Mouse (Mus musculus): ENCODE data around the gene Hspb2. TPM values are rescaled to one million over a fixed set of nuclear protein-coding genes. Genes with fewer than 3 reads are reported as not detected.

Hspb2 gene
- 0.48 and 0.81 TPM in 2 replicates for polyA plus RNA-seq (2014; fragmentation: Nextera tagmentation; extraction: Ambion mirVana)

DNA sequence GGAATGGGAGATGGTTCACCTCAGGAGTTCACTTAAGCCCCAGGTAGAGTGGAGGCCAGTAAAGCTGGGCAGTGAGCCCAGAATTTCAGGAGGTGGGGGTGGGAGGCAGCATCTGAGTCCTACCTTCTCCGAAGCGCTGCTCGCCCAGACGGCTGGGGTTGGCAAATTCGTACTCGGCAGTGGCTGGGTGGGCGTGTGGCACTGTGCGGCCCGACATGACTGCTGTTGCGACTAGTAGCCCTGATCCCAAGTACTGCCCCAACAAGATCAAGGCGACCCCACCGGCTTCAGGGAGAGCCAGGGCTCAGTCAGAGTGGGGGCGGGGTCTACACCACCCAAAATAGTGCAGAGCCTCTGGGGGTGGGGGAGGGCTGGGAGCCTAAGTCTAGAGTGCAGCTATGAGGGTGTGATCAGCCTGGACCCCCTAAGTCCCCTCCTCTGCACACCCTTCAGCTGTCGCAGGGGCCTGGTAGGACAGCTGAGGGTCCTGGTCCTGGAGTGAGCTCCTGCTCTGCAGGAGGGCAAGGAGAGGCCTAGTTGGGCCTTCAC lies at the start of gene Hspb2:
TSS of gene Hspb2 (minus strand) at position 301 of the 549 bp plus-strand sequence.
- WGBS: 71% methylated on average over 14 of the region's 14 CpGs
- Histone ChIP-seq H3K4me3 (ENCODE audit: low read depth, low read length) (no peak within 1 kb of the TSS), H3K9ac (ENCODE audit: low read length) (no peak within 1 kb of the TSS), H3K4me2 (no peak within 1 kb of the TSS), H3K36me3 (ENCODE audit: control insufficient read depth, insufficient read depth, low read length) (no peaks in the 10 kb centered on the region), H3K27ac (ENCODE audit: low read depth, low read length) (no peak within 1 kb of the TSS), H3K27me3 (ENCODE audit: control insufficient read depth, insufficient read depth, low read length) (no peaks in the 10 kb centered on the region), H3K4me1 (ENCODE audit: control insufficient read depth, insufficient read depth, low read length) (no peaks in the 10 kb centered on the region), H3K9me3 (ENCODE audit: control insufficient read depth, low read length) (no peaks in the 10 kb centered on the region)
- no peak for DNase-seq (ENCODE audit: low spot score, missing footprints)
- ATAC-seq (ENCODE audit: low FRiP score): no peak

DNA sequence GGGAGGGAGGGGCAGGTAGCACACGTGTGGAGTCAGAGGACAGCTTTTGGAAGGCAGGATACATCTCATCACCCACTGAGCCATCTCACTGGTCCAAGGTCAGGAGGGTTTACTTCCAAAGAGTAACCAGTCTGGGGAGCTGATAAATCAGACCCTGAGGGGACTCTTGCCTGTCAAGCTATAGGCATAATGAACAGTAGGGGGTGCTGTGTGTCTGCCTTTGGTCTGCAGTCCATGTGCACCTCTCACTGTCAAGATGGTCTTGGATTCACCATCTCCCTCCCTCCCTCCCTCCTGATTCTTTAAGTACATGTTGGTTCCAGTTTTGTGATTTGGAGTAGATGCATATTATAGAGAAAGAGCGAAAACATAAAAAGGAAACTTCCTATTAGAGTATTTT lies 48.8 kb upstream of the Hspb2 start:
- WGBS: 59% methylated on average over 2 of the region's 2 CpGs
- DNase-seq (ENCODE audit: low spot score, missing footprints) (no peak), ATAC-seq (ENCODE audit: low FRiP score) (no peak)
- no peaks in the 10 kb centered on the region for H3K9me3 ChIP-seq (ENCODE audit: control insufficient read depth, low read length)
- H3K4me2 ChIP-seq: no peak overlapping the region
- no peaks in the 10 kb centered on the region for H3K4me1 ChIP-seq (ENCODE audit: control insufficient read depth, insufficient read depth, low read length)
- H3K27ac ChIP-seq (ENCODE audit: low read depth, low read length): no peak overlapping the region
- no peak overlapping the region for H3K9ac ChIP-seq (ENCODE audit: low read length)
- H3K4me3 ChIP-seq (ENCODE audit: low read depth, low read length): no peak overlapping the region
- peaks cover 2% of the 10 kb centered on the region; the same call in 1 of the 2 replicates for H3K36me3 ChIP-seq (ENCODE audit: control insufficient read depth, insufficient read depth, low read length)
- H3K27me3 ChIP-seq (ENCODE audit: control insufficient read depth, insufficient read depth, low read length): no peaks in the 10 kb centered on the region

DNA sequence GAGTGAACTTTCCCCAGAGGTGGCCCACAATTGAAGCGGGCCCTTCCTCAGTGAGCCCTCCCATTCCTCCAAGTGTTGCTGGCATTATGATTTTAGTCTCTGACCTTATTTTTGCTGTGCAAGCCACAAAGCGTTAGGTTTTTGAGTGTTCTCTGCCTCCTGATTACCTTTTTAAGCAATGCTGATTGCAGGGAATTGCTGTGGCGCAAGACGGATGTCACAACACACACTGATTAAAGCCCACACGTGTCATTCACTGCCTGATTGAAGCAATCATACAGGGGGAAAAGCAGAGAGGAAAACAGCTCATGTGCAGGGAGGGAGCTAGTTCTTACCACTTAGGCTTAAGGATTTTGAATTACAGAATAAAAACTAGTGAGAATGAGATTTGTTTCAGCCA lies 46.2 kb upstream of the Hspb2 start:
- no peak overlapping the region for H3K4me3 ChIP-seq (ENCODE audit: low read depth, low read length)
- no peaks in the 10 kb centered on the region for H3K4me1 ChIP-seq (ENCODE audit: control insufficient read depth, insufficient read depth, low read length)
- 88% methylated on average over 5 of the region's 5 CpGs for WGBS
- H3K27ac ChIP-seq (ENCODE audit: low read depth, low read length): no peak overlapping the region
- H3K27me3 ChIP-seq (ENCODE audit: control insufficient read depth, insufficient read depth, low read length): no peaks in the 10 kb centered on the region
- no peak overlapping the region for H3K9ac ChIP-seq (ENCODE audit: low read length)
- ATAC-seq (ENCODE audit: low FRiP score): no peak
- DNase-seq (ENCODE audit: low spot score, missing footprints): no peak
- H3K36me3 ChIP-seq (ENCODE audit: control insufficient read depth, insufficient read depth, low read length): no peaks in the 10 kb centered on the region; the same call in 1 of the 2 replicates
- no peaks in the 10 kb centered on the region for H3K9me3 ChIP-seq (ENCODE audit: control insufficient read depth, low read length)
- no peak overlapping the region for H3K4me2 ChIP-seq

DNA sequence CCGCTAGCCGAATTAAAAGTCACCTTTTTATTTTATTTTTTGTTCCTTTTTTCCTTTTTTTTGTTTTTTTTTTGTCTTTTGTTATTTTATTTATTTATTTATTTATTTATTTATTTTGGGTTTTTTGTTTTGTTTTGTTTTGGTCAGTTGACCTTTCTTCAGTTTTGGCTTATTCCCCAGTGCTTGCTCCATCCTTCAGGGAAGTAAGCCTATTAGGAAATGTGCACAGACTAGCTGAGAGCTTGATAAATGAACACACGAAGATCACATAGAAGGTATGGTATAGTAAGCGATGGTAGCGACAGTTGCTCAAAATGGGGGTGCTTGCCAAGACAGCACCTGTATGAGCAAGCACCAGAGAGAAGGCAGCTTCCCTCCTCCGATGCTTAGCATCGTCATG lies 45.5 kb upstream of the Hspb2 start:
- Histone ChIP-seq H3K9ac (ENCODE audit: low read length) (no peak overlapping the region), H3K9me3 (ENCODE audit: control insufficient read depth, low read length) (no peaks in the 10 kb centered on the region), H3K27ac (ENCODE audit: low read depth, low read length) (no peak overlapping the region), H3K4me3 (ENCODE audit: low read depth, low read length) (no peak overlapping the region), H3K27me3 (ENCODE audit: control insufficient read depth, insufficient read depth, low read length) (no peaks in the 10 kb centered on the region), H3K4me1 (ENCODE audit: control insufficient read depth, insufficient read depth, low read length) (no peaks in the 10 kb centered on the region), H3K4me2 (no peak overlapping the region), H3K36me3 (ENCODE audit: control insufficient read depth, insufficient read depth, low read length) (no peaks in the 10 kb centered on the region; the same call in 1 of the 2 replicates)
- ATAC-seq (ENCODE audit: low FRiP score) (no peak), DNase-seq (ENCODE audit: low spot score, missing footprints) (peak; percentile 45)
- 94% methylated on average over 7 of the region's 7 CpGs for WGBS

DNA sequence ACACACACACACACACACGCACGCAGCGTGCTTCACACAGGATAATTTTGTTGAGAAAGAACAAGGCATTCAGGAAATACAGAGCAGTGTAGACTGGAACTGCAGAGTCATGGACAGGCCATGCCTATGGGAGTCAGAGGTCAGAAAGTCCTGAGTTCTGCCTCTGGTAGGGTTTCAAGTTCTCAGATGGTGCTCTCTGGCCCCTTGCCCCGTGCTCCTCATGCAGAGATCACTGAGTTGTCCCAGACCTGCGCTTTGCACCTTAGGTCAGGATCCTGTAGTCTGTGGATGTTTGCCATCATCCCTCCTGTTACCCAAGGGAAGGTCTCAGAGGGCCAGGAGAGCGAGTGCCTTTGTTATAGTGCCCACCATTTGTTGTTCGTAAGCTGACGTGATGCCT lies 44.6 kb upstream of the Hspb2 start:
- Histone ChIP-seq H3K4me1 (ENCODE audit: control insufficient read depth, insufficient read depth, low read length) (no peaks in the 10 kb centered on the region), H3K27ac (ENCODE audit: low read depth, low read length) (no peak overlapping the region), H3K9ac (ENCODE audit: low read length) (no peak overlapping the region), H3K4me2 (no peak overlapping the region), H3K9me3 (ENCODE audit: control insufficient read depth, low read length) (no peaks in the 10 kb centered on the region), H3K27me3 (ENCODE audit: control insufficient read depth, insufficient read depth, low read length) (no peaks in the 10 kb centered on the region), H3K36me3 (ENCODE audit: control insufficient read depth, insufficient read depth, low read length) (no peaks in the 10 kb centered on the region; the same call in 1 of the 2 replicates), H3K4me3 (ENCODE audit: low read depth, low read length) (no peak overlapping the region)
- ATAC-seq (ENCODE audit: low FRiP score) (no peak), DNase-seq (ENCODE audit: low spot score, missing footprints) (no peak)
- 92% methylated on average over 8 of the region's 8 CpGs for WGBS

DNA sequence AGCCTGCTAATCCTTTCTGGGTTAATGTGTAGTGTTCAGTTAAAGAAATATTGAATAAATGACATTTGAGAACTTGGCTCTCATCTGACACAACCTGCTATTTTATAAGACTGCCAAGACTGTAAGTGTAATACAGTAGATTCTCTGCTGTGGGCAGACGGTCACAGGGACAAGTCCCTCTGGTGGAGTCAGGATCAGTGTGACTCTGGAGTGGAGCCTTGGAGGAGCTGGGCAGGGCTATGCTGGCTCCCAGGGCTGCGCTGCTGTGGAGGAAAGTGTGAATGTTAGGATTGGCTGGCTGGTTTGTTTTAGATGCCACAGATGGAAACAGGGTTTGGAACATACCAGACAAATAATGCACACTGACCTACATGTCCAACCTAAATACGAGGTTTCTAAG lies 43.1 kb upstream of the Hspb2 start:
- H3K9me3 ChIP-seq (ENCODE audit: control insufficient read depth, low read length): no peaks in the 10 kb centered on the region
- DNase-seq (ENCODE audit: low spot score, missing footprints): no peak
- H3K27ac ChIP-seq (ENCODE audit: low read depth, low read length): no peak overlapping the region
- H3K4me1 ChIP-seq (ENCODE audit: control insufficient read depth, insufficient read depth, low read length): no peaks in the 10 kb centered on the region
- H3K36me3 ChIP-seq (ENCODE audit: control insufficient read depth, insufficient read depth, low read length): peaks cover 5% of the 10 kb centered on the region; the same call in 1 of the 2 replicates
- no peak overlapping the region for H3K9ac ChIP-seq (ENCODE audit: low read length)
- H3K27me3 ChIP-seq (ENCODE audit: control insufficient read depth, insufficient read depth, low read length): no peaks in the 10 kb centered on the region
- 91% methylated on average over 3 of the region's 3 CpGs for WGBS
- no peak for ATAC-seq (ENCODE audit: low FRiP score)
- no peak overlapping the region for H3K4me2 ChIP-seq
- no peak overlapping the region for H3K4me3 ChIP-seq (ENCODE audit: low read depth, low read length)

DNA sequence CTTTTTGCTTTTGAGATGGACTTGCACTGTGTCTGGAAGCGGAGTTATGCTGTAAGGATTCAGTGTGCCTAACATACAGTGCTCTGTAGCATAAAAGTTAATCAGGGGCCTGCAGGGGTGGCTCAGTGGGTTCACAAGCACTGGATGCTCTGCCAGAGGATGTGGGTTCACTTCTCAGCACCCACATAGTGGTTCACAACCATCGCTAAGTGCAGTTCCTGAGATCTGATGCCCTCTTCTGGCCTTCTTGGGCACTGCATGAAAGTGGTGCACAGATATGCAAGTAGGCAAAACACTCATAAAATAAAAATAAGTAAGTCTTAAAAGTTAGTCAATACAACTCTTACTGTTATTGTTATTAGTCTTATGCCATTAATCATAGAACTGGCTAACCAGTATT lies 30.0 kb upstream of the Hspb2 start:
- peak; percentile 86 for DNase-seq (ENCODE audit: low spot score, missing footprints)

DNA sequence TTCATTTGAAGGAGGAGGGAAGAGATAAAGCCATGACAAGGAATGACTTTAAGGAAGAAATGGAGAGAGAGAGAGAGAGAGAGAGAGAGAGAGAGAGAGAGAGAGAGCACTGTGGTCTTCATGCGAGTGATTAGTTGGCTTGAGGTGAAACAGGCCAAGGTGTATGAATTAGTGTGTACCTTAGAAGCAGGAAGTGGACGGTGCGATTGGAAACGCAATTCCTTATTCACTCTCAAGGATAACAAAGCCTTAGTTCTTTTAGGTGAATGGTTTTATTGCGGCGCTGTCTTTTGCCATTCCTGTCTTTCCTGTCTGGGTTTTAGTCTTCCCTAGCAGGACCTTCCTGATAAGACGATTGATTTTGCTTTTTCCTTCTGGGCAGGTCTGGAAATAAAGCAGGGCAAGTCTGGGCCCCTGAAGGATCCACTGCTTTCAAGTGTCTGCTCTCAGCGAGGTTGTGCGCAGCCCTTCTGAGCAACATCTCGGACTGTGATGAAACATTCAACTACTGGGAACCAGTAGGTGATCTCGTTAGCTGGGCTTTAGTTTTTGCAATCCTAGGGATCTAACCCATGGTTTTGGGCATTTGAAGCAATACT lies 24.1 kb upstream of the Hspb2 start:
- DNase-seq (ENCODE audit: low spot score, missing footprints): no peak
- 74% methylated on average over 11 of the region's 11 CpGs for WGBS
- peak overlapping the region; percentile 91 for H3K9ac ChIP-seq (ENCODE audit: low read length)
- no peak for ATAC-seq (ENCODE audit: low FRiP score)
- H3K4me1 ChIP-seq (ENCODE audit: control insufficient read depth, insufficient read depth, low read length): peaks cover 10% of the 10 kb centered on the region
- H3K9me3 ChIP-seq (ENCODE audit: control insufficient read depth, low read length): no peaks in the 10 kb centered on the region
- peak overlapping the region; percentile 92 for H3K4me3 ChIP-seq (ENCODE audit: low read depth, low read length)
- no peaks in the 10 kb centered on the region for H3K27me3 ChIP-seq (ENCODE audit: control insufficient read depth, insufficient read depth, low read length)
- no peak overlapping the region for H3K27ac ChIP-seq (ENCODE audit: low read depth, low read length)
- peak overlapping the region; percentile 85 for H3K4me2 ChIP-seq
- H3K36me3 ChIP-seq (ENCODE audit: control insufficient read depth, insufficient read depth, low read length): peaks cover 3% of the 10 kb centered on the region; the same call in 1 of the 2 replicates

More for the DNA sequence above, 30.0 kb upstream of the Hspb2 start:
- H3K9me3 ChIP-seq (ENCODE audit: control insufficient read depth, low read length): no peaks in the 10 kb centered on the region
- WGBS: 61% methylated on average over 2 of the region's 2 CpGs
- H3K4me3 ChIP-seq (ENCODE audit: low read depth, low read length): no peak overlapping the region
- no peak overlapping the region for H3K4me2 ChIP-seq
- H3K9ac ChIP-seq (ENCODE audit: low read length): no peak overlapping the region
- no peaks in the 10 kb centered on the region for H3K4me1 ChIP-seq (ENCODE audit: control insufficient read depth, insufficient read depth, low read length)
- ATAC-seq (ENCODE audit: low FRiP score): no peak
- H3K36me3 ChIP-seq (ENCODE audit: control insufficient read depth, insufficient read depth, low read length): peaks cover 11% of the 10 kb centered on the region; the same call in 1 of the 2 replicates
- no peaks in the 10 kb centered on the region for H3K27me3 ChIP-seq (ENCODE audit: control insufficient read depth, insufficient read depth, low read length)
- no peak overlapping the region for H3K27ac ChIP-seq (ENCODE audit: low read depth, low read length)

DNA sequence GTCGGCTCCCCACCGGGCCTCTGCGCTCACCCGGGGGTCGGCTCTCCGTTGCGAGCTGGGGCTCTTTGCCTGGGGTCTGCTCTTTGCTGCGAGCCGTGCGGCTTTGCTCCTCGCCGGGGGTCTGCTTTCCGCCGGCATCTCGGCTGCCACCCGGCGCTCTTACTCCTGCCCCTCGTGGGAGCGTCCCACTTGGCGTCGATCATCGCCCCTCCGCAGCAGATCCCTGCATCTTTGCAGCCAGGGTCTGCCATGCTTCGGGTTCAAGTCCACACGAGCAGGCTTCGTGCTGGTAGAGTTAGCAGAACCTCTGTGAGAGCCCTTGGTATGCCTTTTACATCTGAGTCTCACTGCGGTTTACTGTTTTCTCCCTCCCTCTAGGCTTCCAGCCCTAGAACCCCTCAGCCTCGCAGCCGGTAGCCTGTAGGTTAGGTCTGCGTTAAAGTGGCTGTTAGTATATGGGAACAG lies 23.5 kb upstream of the Hspb2 start:
- no peaks in the 10 kb centered on the region for H3K27me3 ChIP-seq (ENCODE audit: control insufficient read depth, insufficient read depth, low read length)
- H3K27ac ChIP-seq (ENCODE audit: low read depth, low read length): peak overlapping the region; percentile 55
- H3K4me3 ChIP-seq (ENCODE audit: low read depth, low read length): peak overlapping the region; percentile 92
- H3K9ac ChIP-seq (ENCODE audit: low read length): peak overlapping the region; percentile 91
- no peaks in the 10 kb centered on the region for H3K9me3 ChIP-seq (ENCODE audit: control insufficient read depth, low read length)
- H3K4me2 ChIP-seq: peak overlapping the region; percentile 85
- H3K36me3 ChIP-seq (ENCODE audit: control insufficient read depth, insufficient read depth, low read length): peaks cover 3% of the 10 kb centered on the region; the same call in 1 of the 2 replicates
- ATAC-seq (ENCODE audit: low FRiP score): peak; percentile 45
- H3K4me1 ChIP-seq (ENCODE audit: control insufficient read depth, insufficient read depth, low read length): peaks cover 10% of the 10 kb centered on the region
- peak; percentile 95 for DNase-seq (ENCODE audit: low spot score, missing footprints)
- under 1% methylated on average over 30 of the region's 30 CpGs for WGBS

Data from midbrain, embryonic 11.5 days (tissue).